Mouse (Mus musculus): Measurements from ENCODE around the gene Bmyc. TPM values are rescaled to one million over a fixed set of nuclear protein-coding genes. Genes with fewer than 3 reads are reported as not detected.

Gene Bmyc
- total RNA-seq, 2 experiments from 2014 or later: 11.4 to 13.1 TPM

GRCm38 (mm10) chr2:25754201-25754600 is 47.7 kb downstream of the Bmyc start:
- Histone ChIP-seq H3K27ac (no peak overlapping the region), H3K4me3 (no peak overlapping the region)
- TF ChIP-seq CTCF (IDR thresholded peaks at IDR 0.05): no peak
- intact Hi-C loops (cut with DNase I): no loop called here
- DNase-seq: no peak

Other genes with a start within 250 kb of the Bmyc start
- gene Clic3, start 249.9 kb upstream of the Bmyc start, total RNA-seq (2021): 1 to 10 TPM in 1 of 2 experiments, under 1 TPM in 1; 0.31 to 1.1 TPM
- gene Paxx, start 245.6 kb upstream of the Bmyc start, total RNA-seq (2021): 10 to 100 TPM; 13.6 to 14.4 TPM
- not detected for gene Ptgds, start 236.7 kb upstream of the Bmyc start, total RNA-seq (2021)
- gene Lcn12, start 212.8 kb upstream of the Bmyc start, total RNA-seq (2021): not detected
- 10 to 100 TPM; 76.9 to 88.4 TPM for gene Fbxw5, start 206.0 kb upstream of the Bmyc start, total RNA-seq (2021)
- 1 to 10 TPM; 1.1 to 1.6 TPM for gene C8g, start 205.0 kb upstream of the Bmyc start, total RNA-seq (2021)
- gene Traf2, start 159.8 kb upstream of the Bmyc start, total RNA-seq (2021): 10 to 100 TPM; 12.4 to 13.1 TPM
- gene Edf1, start 148.9 kb upstream of the Bmyc start, total RNA-seq (2021): 100 to 1,000 TPM; 152 to 179 TPM
- gene Mamdc4, start 131.9 kb upstream of the Bmyc start, total RNA-seq (2021): 1 to 10 TPM; 1.6 to 4.0 TPM
- 10 to 100 TPM; 52.7 to 64.7 TPM for gene Phpt1, start 131.5 kb upstream of the Bmyc start, total RNA-seq (2021)
- not detected for gene Ajm1, start 125.0 kb upstream of the Bmyc start, total RNA-seq (2021)
- gene Rabl6, start 98.2 kb upstream of the Bmyc start, total RNA-seq (2021): 10 to 100 TPM; 85.6 to 95.2 TPM
- gene Ccdc183, start 89.1 kb upstream of the Bmyc start, total RNA-seq (2021): not detected
- 10 to 100 TPM; 14.9 to 15.1 TPM for gene Tmem141, start 84.7 kb upstream of the Bmyc start, total RNA-seq (2021)
- gene Fcna, start 78.7 kb upstream of the Bmyc start, total RNA-seq (2021): 1 to 10 TPM; 1.8 to 5.3 TPM
- gene Lcn8, start 53.6 kb upstream of the Bmyc start, total RNA-seq (2021): 1 to 10 TPM; 3.3 to 5.1 TPM
- gene Lcn5, start 48.8 kb upstream of the Bmyc start, total RNA-seq (2021): not detected
- not detected for gene Lcn6, start 30.0 kb upstream of the Bmyc start, total RNA-seq (2021)
- not detected for gene Lcn10, start 24.0 kb upstream of the Bmyc start, total RNA-seq (2021)
- gene Obp2a, start 6.7 kb upstream of the Bmyc start, total RNA-seq (2021): not detected
- not detected for gene Obp2b, start 30.3 kb downstream of the Bmyc start, total RNA-seq (2021)
- not detected for gene Lcn3, start 58.8 kb downstream of the Bmyc start, total RNA-seq (2021)
- gene Lcn11, start 70.3 kb downstream of the Bmyc start, total RNA-seq (2021): not detected
- not detected for gene Gm13539, start 75.5 kb downstream of the Bmyc start, total RNA-seq (2021)
- gene Glt6d1, start 109.1 kb downstream of the Bmyc start, total RNA-seq (2021): not detected
- not detected for gene Lcn9, start 116.4 kb downstream of the Bmyc start, total RNA-seq (2021)
- gene Sohlh1, start 140.5 kb downstream of the Bmyc start, total RNA-seq (2021): not detected
- gene Kcnt1, start 157.0 kb downstream of the Bmyc start, total RNA-seq (2021): under 1 TPM in 1 of 2 experiments, not detected in 1; 0.05 TPM